Mouse (Mus musculus): ENCODE measurements at regions not wholly inside any gene's neighbourhood (a gene's known extent, or its start where the extent isn't known, plus 50 kb on each side); places are given as distances from the start of the nearest gene placed in this dataset.
"Not testable (repeated sequence)": the region's sequence is repeated elsewhere in the genome, so short reads cannot be mapped to it uniquely, and the experiment has no call there.

DNA sequence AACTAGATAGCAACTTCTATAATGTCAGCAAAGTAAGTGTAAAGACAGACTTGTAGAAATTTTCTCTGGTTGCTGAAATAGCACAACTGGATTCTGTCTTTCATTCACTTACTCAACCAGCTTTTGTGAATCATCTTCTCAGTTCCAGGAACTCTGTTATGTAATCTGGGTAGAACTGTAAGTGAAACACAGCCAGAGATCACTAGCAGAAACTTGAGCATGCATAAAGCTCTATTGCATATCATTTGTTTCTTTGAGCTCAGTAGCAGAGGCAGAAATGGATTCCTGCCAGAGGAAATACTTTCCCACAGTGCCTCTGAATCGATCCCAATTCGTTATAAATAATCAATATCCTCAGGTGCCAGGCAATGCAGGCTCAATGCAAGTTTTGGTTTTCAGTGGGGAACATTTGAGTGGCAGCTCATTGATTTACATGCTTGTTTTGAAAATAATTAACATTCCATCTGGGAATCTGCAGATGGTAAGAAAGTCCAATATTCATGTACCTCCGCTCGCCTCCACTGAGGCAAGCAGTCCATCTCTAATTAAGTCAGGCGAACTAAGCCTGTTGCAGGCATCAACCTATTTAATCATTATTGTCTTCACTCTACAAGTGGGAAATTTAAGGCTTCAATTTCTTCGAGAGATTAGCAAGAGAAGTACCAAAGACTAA lies 137.5 kb upstream of the Ghr start:
- 73% methylated on average over 6 of the region's 6 CpGs for WGBS
- H3K4me3 ChIP-seq (ENCODE audit: low read length): no peak overlapping the region
- no peak overlapping the region for H3K4me2 ChIP-seq (ENCODE audit: low read depth, low read length)
- no peaks in the 10 kb centered on the region for H3K9me3 ChIP-seq (ENCODE audit: control insufficient read depth, low read length)
- H3K4me1 ChIP-seq (replicated peaks; ENCODE audit: control insufficient read depth, insufficient read depth, low read length): no peaks in the 10 kb centered on the region
- no peak overlapping the region for H3K9ac ChIP-seq (ENCODE audit: low read length)
- H3K27me3 ChIP-seq (ENCODE audit: control insufficient read depth, insufficient read depth, low read depth, low read length): no peaks in the 10 kb centered on the region
- H3K27ac ChIP-seq (ENCODE audit: low read length): no peak overlapping the region
- peak; percentile 52; the same call in 1 of the 2 replicates for ATAC-seq (ENCODE audit: low read depth)
- H3K36me3 ChIP-seq (ENCODE audit: control insufficient read depth, insufficient read depth, low read length): no peaks in the 10 kb centered on the region

DNA sequence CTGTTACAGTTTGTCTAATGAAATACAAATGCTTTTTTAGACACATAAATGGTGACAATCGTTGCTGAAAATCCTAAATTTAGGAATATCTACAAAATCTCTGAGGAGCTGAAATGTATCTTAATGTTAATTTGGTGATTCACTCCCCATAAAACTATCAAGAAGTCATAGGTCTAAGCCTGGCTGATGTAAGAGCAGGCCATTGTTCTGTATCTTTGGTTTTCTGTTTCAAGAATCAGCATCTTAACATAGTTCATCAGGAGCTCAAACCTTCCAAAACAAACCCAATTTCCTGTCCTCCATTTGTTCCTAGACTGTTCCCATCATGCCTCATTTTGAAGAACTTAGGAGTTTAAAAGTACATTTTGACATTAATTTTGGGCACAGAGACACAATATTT lies 128.5 kb upstream of the Ghr start:
- Histone ChIP-seq H3K27me3 (ENCODE audit: control insufficient read depth, insufficient read depth, low read depth, low read length) (no peaks in the 10 kb centered on the region), H3K9me3 (ENCODE audit: control insufficient read depth, low read length) (no peaks in the 10 kb centered on the region), H3K9ac (ENCODE audit: low read length) (no peak overlapping the region), H3K36me3 (ENCODE audit: control insufficient read depth, insufficient read depth, low read length) (no peaks in the 10 kb centered on the region), H3K27ac (ENCODE audit: low read length) (no peak overlapping the region), H3K4me3 (ENCODE audit: low read length) (no peak overlapping the region), H3K4me2 (ENCODE audit: low read depth, low read length) (no peak overlapping the region), H3K4me1 (replicated peaks; ENCODE audit: control insufficient read depth, insufficient read depth, low read length) (no peaks in the 10 kb centered on the region)
- WGBS: 75% methylated on average over 1 of the region's 1 CpGs
- no peak for ATAC-seq (ENCODE audit: low read depth)

DNA sequence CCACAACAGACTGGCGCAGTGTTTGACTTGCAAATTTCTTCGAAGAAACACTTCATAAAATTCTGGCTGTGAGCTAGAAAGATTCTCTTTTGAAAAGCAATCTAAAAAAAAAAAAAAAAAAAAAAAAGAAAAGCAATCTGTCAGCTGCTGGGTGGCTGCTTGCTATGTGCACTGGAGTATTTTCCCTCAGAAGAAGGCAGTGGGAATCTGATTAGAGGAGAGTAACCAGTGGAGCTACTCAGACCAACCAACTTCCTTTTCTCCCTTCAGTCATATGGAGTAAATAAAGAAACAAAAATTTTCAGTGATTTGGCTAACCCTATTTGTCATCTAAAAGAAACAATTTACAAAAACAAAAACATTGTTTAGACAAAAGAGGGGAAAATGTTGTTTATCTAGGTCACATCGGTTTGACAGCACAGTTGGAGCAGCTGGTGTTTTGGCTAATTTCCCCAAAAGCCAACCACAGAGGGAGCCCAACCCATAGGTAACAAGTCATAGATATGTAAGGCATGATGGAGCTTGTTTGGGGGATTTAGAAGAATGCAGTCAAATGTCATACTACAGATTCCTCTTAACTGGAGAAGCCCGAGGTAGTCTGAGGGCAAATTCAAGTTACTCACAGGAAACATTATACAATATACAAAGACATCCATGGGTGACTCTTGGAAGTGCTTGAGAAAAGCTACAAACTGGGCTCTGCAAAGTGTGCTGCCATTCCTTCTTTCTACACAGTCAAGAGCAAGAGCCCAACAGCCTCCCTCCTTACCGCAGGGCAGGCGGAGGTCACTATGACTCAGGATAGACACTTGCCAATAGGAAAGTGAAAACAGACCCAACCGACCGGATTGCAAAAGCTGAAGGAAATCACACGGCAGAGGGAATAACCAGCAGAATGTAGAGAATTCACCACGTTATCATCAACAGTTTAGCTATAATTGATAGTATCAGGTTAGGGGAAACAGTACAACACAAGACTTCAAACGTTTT lies 124.1 kb upstream of the Ghr start:
- Histone ChIP-seq H3K36me3 (ENCODE audit: control insufficient read depth, insufficient read depth, low read length) (no peaks in the 10 kb centered on the region), H3K4me3 (ENCODE audit: low read length) (no peak overlapping the region), H3K9ac (ENCODE audit: low read length) (no peak overlapping the region), H3K27ac (ENCODE audit: low read length) (no peak overlapping the region), H3K4me2 (ENCODE audit: low read depth, low read length) (no peak overlapping the region), H3K27me3 (ENCODE audit: control insufficient read depth, insufficient read depth, low read depth, low read length) (no peaks in the 10 kb centered on the region), H3K9me3 (ENCODE audit: control insufficient read depth, low read length) (no peaks in the 10 kb centered on the region), H3K4me1 (replicated peaks; ENCODE audit: control insufficient read depth, insufficient read depth, low read length) (no peaks in the 10 kb centered on the region)
- peak; percentile 80 for ATAC-seq (ENCODE audit: low read depth)
- 51% methylated on average over 11 of the region's 11 CpGs for WGBS

DNA sequence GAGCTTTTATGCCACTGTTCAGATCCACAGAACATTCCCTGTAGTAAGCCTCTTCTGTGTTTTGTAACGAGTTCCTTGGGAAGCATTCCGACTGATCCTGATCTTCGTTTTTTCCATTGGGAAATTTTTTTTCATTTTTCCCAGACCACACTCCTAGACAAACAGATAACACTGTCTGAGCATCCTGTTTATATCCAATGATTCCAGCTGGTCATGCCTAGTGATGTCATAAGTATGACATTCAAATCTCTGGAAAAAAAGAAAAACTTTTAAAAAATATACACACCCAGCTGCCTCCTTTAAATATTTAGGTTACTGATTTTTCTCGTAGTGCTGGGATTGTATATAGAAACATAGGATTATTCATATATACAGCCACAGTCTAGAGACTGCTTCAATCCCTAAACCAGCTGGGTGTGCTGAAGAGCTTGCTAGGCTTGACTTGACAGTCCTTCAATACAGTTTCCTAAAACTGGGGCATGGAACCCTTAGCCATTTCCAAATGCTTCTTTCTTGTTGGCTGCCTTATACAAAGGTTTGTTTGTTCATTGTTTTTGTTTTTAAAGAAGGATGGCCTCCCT lies 116.0 kb upstream of the Ghr start:
- Histone ChIP-seq H3K9me3 (ENCODE audit: control insufficient read depth, low read length) (no peaks in the 10 kb centered on the region), H3K4me2 (ENCODE audit: low read depth, low read length) (no peak overlapping the region), H3K4me3 (ENCODE audit: low read length) (no peak overlapping the region), H3K27me3 (ENCODE audit: control insufficient read depth, insufficient read depth, low read depth, low read length) (no peaks in the 10 kb centered on the region), H3K4me1 (replicated peaks; ENCODE audit: control insufficient read depth, insufficient read depth, low read length) (no peaks in the 10 kb centered on the region), H3K27ac (ENCODE audit: low read length) (no peak overlapping the region; the same call in 1 of the 2 replicates), H3K36me3 (ENCODE audit: control insufficient read depth, insufficient read depth, low read length) (no peaks in the 10 kb centered on the region), H3K9ac (ENCODE audit: low read length) (no peak overlapping the region)
- WGBS: 42% methylated on average over 4 of the region's 4 CpGs
- peak; percentile 59; the same call in 1 of the 2 replicates for ATAC-seq (ENCODE audit: low read depth)

DNA sequence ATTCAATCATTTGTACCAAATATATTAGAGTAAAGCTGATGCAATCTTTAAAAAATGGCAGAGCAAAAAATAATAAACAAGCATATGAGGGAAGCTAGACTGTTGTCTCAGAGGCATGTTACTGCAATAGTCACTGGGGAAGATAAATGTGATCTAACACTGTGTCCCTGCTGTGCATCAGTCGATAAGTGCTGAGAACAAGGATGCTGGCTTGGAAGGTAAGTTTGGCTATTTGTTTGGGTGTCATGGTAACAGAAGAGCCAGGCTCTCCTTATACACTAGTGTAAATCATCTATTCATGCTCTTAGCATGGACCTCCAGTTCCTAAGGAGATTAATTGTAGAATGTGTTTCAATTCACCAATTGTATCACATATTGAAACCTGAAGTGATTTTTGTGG lies 102.0 kb upstream of the Ghr start:
- no peaks in the 10 kb centered on the region for H3K9me3 ChIP-seq (ENCODE audit: control insufficient read depth, low read length)
- H3K4me3 ChIP-seq (ENCODE audit: low read length): no peak overlapping the region
- no peak overlapping the region for H3K27ac ChIP-seq (ENCODE audit: low read length)
- no peaks in the 10 kb centered on the region for H3K36me3 ChIP-seq (ENCODE audit: control insufficient read depth, insufficient read depth, low read length)
- H3K4me1 ChIP-seq (replicated peaks; ENCODE audit: control insufficient read depth, insufficient read depth, low read length): no peaks in the 10 kb centered on the region
- WGBS: 61% methylated on average over 1 of the region's 1 CpGs
- H3K9ac ChIP-seq (ENCODE audit: low read length): no peak overlapping the region
- H3K4me2 ChIP-seq (ENCODE audit: low read depth, low read length): no peak overlapping the region
- no peaks in the 10 kb centered on the region for H3K27me3 ChIP-seq (ENCODE audit: control insufficient read depth, insufficient read depth, low read depth, low read length)
- no peak for ATAC-seq (ENCODE audit: low read depth)

DNA sequence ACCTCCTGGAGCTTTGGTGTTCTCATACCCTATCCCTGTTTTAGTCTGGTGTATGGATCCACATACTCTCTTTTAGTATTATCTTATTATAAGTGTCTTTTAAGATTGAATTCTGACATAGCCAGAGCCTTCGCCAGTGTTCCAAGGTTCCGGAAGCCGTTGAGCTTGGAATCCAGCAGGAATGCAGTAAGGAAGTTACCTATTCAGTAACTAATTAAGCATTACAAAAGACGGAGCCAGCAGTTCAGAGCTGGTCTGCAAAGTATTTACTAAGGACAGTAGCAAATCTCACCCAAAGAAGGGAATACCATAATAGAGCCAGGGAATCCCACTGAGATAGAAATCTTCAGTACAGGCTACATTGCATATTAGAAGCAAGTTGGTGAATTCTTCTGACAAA lies 93.7 kb upstream of the Ghr start:
- H3K4me2 ChIP-seq (ENCODE audit: low read depth, low read length); H3K4me1 ChIP-seq (replicated peaks; ENCODE audit: control insufficient read depth, insufficient read depth, low read length); ATAC-seq (ENCODE audit: low read depth); H3K9me3 ChIP-seq (ENCODE audit: control insufficient read depth, low read length); H3K9ac ChIP-seq (ENCODE audit: low read length); H3K27ac ChIP-seq (ENCODE audit: low read length); H3K4me3 ChIP-seq (ENCODE audit: low read length); H3K27me3 ChIP-seq (ENCODE audit: control insufficient read depth, insufficient read depth, low read depth, low read length); H3K36me3 ChIP-seq (ENCODE audit: control insufficient read depth, insufficient read depth, low read length): not testable (repeated sequence)
- 39% methylated on average over 4 of the region's 4 CpGs for WGBS

DNA sequence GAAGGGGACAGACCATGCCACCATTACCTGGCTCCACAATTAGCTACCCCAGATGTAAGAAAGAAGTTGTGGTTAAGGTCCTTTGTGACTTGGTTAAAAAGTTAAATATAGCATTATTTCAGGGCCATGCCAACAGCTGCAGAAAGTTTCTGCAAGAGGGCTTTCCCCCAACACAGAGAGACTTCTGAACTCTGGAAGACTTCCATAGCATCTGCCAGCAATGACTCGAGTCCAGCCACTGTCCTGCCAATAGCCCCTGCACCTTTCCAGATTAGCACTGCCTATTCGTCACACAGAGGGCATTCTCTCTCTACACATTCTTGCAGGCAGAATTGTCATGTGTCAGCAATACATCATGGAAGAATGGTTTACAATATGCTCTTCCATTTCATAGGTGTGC lies 89.3 kb upstream of the Ghr start:
- no peaks in the 10 kb centered on the region for H3K36me3 ChIP-seq (ENCODE audit: control insufficient read depth, insufficient read depth, low read length)
- no peak for ATAC-seq (ENCODE audit: low read depth)
- no peak overlapping the region for H3K27ac ChIP-seq (ENCODE audit: low read length)
- H3K9ac ChIP-seq (ENCODE audit: low read length): no peak overlapping the region
- WGBS: 88% methylated on average over 2 of the region's 2 CpGs
- no peak overlapping the region for H3K4me3 ChIP-seq (ENCODE audit: low read length)
- no peaks in the 10 kb centered on the region for H3K27me3 ChIP-seq (ENCODE audit: control insufficient read depth, insufficient read depth, low read depth, low read length)
- no peaks in the 10 kb centered on the region for H3K4me1 ChIP-seq (replicated peaks; ENCODE audit: control insufficient read depth, insufficient read depth, low read length)
- H3K4me2 ChIP-seq (ENCODE audit: low read depth, low read length): no peak overlapping the region
- H3K9me3 ChIP-seq (ENCODE audit: control insufficient read depth, low read length): no peaks in the 10 kb centered on the region

DNA sequence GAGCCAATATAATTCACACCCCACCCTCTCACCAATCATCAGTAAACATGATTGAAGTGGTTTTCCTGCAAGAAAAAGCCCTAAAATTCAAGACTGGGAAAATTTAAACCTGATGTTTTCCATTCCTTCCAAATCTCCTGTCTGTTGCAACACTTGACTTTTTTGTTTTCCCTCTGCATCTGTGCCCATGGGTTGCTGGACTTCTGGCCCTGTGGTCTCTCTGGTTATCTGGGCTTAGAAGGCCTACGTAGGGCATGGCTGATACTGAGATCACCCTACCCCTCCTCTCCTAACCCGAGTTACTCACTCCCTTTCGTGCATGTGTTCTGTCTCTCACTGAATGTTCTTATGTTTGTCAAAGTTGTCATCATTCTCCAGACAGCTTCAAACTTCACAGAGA lies 87.9 kb upstream of the Ghr start:
- Histone ChIP-seq H3K9ac (ENCODE audit: low read length) (no peak overlapping the region), H3K4me1 (replicated peaks; ENCODE audit: control insufficient read depth, insufficient read depth, low read length) (no peaks in the 10 kb centered on the region), H3K27ac (ENCODE audit: low read length) (no peak overlapping the region), H3K9me3 (ENCODE audit: control insufficient read depth, low read length) (no peaks in the 10 kb centered on the region), H3K4me3 (ENCODE audit: low read length) (no peak overlapping the region), H3K4me2 (ENCODE audit: low read depth, low read length) (no peak overlapping the region), H3K27me3 (ENCODE audit: control insufficient read depth, insufficient read depth, low read depth, low read length) (no peaks in the 10 kb centered on the region), H3K36me3 (ENCODE audit: control insufficient read depth, insufficient read depth, low read length) (no peaks in the 10 kb centered on the region)
- ATAC-seq (ENCODE audit: low read depth): no peak
- WGBS: 62% methylated on average over 3 of the region's 3 CpGs

DNA sequence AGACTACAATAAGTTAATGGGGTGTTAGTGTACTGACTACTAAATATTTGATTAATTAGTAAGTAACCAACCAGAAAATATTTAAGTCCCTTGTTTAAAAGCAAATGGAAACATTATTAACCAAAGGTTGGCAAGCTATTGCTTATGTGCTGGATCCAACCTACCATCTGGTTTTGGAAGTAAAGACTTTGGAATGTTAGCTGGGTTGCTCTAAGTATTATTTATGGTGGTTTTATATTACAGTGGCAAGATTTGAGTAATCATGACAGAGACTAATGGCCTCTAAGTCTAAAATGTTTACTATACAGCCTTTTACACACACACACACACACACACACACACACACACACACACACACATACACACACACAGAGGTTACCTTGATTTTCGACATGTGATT lies 86.1 kb upstream of the Ghr start:
- no peak for ATAC-seq (ENCODE audit: low read depth)
- H3K27ac ChIP-seq (ENCODE audit: low read length): no peak overlapping the region
- no peaks in the 10 kb centered on the region for H3K4me1 ChIP-seq (replicated peaks; ENCODE audit: control insufficient read depth, insufficient read depth, low read length)
- no peak overlapping the region for H3K4me2 ChIP-seq (ENCODE audit: low read depth, low read length)
- H3K36me3 ChIP-seq (ENCODE audit: control insufficient read depth, insufficient read depth, low read length): no peaks in the 10 kb centered on the region
- H3K9ac ChIP-seq (ENCODE audit: low read length): no peak overlapping the region
- WGBS: 70% methylated on average over 1 of the region's 1 CpGs
- no peaks in the 10 kb centered on the region for H3K27me3 ChIP-seq (ENCODE audit: control insufficient read depth, insufficient read depth, low read depth, low read length)
- H3K4me3 ChIP-seq (ENCODE audit: low read length): no peak overlapping the region
- no peaks in the 10 kb centered on the region for H3K9me3 ChIP-seq (ENCODE audit: control insufficient read depth, low read length)

Measured in lung, embryonic 16.5 days (tissue).